Mouse (Mus musculus) erythroblast, embryonic 14.5 days (primary cell): Measurements from ENCODE around the gene Daglb. TPM values are rescaled to one million over a fixed set of nuclear protein-coding genes. Genes with fewer than 3 reads are reported as not detected.

Experiments used
- H3K27me3 ChIP-seq: 2 replicates; pipeline ENCODE4 v1.6.1; 2012; ENCODE audit warnings: inconsistent platforms; ENCODE audit not compliant: control insufficient read depth
- H3K36me3 ChIP-seq: 2 replicates; pipeline ENCODE4 v1.6.1; 2012; ENCODE audit warnings: mild to moderate bottlenecking, inconsistent platforms; ENCODE audit not compliant: control insufficient read depth
- H3K4me1 ChIP-seq: 2 replicates; pipeline ENCODE4 v1.6.1; 2012; ENCODE audit warnings: inconsistent platforms; ENCODE audit not compliant: control insufficient read depth
- H3K4me3 ChIP-seq: replicated peaks from 2 replicates; pipeline ENCODE3; 2012; ENCODE audit warnings: moderate library complexity, mild to moderate bottlenecking, inconsistent platforms
- H3K9me3 ChIP-seq: 2 replicates; pipeline ENCODE4 v1.6.1; 2012; ENCODE audit warnings: low read length, inconsistent platforms, mixed read lengths; ENCODE audit not compliant: control insufficient read depth
- GATA1 ChIP-seq: IDR thresholded peaks from 2 replicates; pipeline ENCODE4 v1.6.1; 2012; ENCODE audit warnings: low read length, inconsistent platforms, mixed read lengths
- TAL1 ChIP-seq: IDR thresholded peaks from 3 replicates; pipeline ENCODE4 v1.6.1; 2012; ENCODE audit warnings: low read length, inconsistent platforms, mixed read lengths
- polyA plus RNA-seq: library from polyadenylated mRNA; stranded (reverse); fragments of >175 nt; gene quantifications from 2 replicates; pipeline ENCODE4 v1.2.3, GENCODE M21; 2012

Daglb gene
- polyA plus RNA-seq, 1 experiment, result 0.52 TPM

GRCm38 (mm10) chr5:143476013-143476412, 11.6 kb downstream of the Daglb start:
- Histone ChIP-seq H3K4me3 (no peak overlapping the region), H3K27me3 (no peaks in the 10 kb centered on the region), H3K36me3 (peaks cover 97% of the 10 kb centered on the region), H3K9me3 (no peaks in the 10 kb centered on the region), H3K4me1 (no peaks in the 10 kb centered on the region; the same call in 1 of the 2 replicates)
- TF ChIP-seq TAL1, result no peak
- no peak for TF ChIP-seq GATA1

GRCm38 (mm10) chr5:143477901-143478300, 13.5 kb downstream of the Daglb start:
- TF ChIP-seq TAL1 (no peak), GATA1 (no peak)
- H3K36me3 ChIP-seq, result peaks cover 95% of the 10 kb centered on the region
- no peaks in the 10 kb centered on the region for H3K27me3 ChIP-seq
- no peaks in the 10 kb centered on the region for H3K9me3 ChIP-seq
- H3K4me3 ChIP-seq, result no peak overlapping the region
- H3K4me1 ChIP-seq, result no peaks in the 10 kb centered on the region

DNA sequence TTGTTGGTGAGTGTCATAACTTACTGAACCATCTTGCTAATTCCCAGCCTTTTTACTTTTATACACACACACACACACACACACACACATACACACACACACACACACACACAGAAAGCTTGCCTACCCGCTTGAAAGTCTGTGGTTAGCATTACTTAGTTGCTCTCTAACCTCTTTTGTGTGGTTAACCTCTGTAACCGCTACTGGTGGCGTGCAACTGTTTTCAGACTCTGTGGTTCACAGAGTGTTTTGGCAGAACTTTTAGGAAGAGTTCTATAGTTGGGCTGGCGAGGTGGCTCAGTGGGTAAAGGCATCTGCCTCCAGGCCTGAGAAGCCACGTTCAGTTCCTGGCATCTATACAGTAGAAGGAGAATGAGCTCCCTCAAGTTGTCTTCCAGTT, 20.6 kb downstream of the Daglb start:
- Histone ChIP-seq H3K4me1 (no peaks in the 10 kb centered on the region), H3K9me3 (no peaks in the 10 kb centered on the region), H3K27me3 (no peaks in the 10 kb centered on the region), H3K36me3 (peaks cover 95% of the 10 kb centered on the region), H3K4me3 (no peak overlapping the region)
- no peak for TF ChIP-seq GATA1

DNA sequence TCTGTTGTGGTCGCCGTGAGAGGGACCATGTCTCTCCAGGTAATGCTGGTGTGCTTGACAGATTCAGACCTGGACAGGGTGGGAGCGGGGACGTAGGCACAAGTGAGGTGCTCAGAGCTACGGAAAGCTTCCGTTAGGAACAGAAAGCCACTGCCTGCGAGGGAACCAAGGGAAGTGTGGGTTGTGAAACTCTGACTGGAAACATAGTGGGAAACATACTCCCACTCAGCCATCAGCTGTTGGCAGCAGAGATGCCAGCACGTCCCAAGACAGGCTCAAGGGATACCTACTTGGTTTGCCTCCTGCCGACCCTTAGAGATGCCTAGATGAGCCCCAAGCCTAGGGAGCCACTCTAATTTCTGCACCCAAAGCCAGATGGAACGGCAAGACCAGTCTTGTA, 22.8 kb downstream of the Daglb start:
- no peak for TF ChIP-seq TAL1
- Histone ChIP-seq H3K4me3 (no peak overlapping the region), H3K9me3 (no peaks in the 10 kb centered on the region), H3K27me3 (no peaks in the 10 kb centered on the region), H3K4me1 (no peaks in the 10 kb centered on the region), H3K36me3 (peaks cover 98% of the 10 kb centered on the region)

GRCm38 (mm10) chr5:143487998-143488397, 23.6 kb downstream of the Daglb start:
- H3K4me3 ChIP-seq, result no peak overlapping the region
- H3K4me1 ChIP-seq, result no peaks in the 10 kb centered on the region
- no peaks in the 10 kb centered on the region for H3K9me3 ChIP-seq
- no peaks in the 10 kb centered on the region for H3K27me3 ChIP-seq
- peaks cover 98% of the 10 kb centered on the region for H3K36me3 ChIP-seq
- TF ChIP-seq GATA1 (no peak), TAL1 (no peak)

GRCm38 (mm10) chr5:143489749-143490342, 25.5 kb downstream of the Daglb start:
- peaks cover 96% of the 10 kb centered on the region for H3K36me3 ChIP-seq
- no peaks in the 10 kb centered on the region for H3K27me3 ChIP-seq
- no peaks in the 10 kb centered on the region for H3K9me3 ChIP-seq
- TF ChIP-seq GATA1, result no peak
- TF ChIP-seq TAL1, result no peak
- no peak overlapping the region for H3K4me3 ChIP-seq
- H3K4me1 ChIP-seq, result no peaks in the 10 kb centered on the region

DNA sequence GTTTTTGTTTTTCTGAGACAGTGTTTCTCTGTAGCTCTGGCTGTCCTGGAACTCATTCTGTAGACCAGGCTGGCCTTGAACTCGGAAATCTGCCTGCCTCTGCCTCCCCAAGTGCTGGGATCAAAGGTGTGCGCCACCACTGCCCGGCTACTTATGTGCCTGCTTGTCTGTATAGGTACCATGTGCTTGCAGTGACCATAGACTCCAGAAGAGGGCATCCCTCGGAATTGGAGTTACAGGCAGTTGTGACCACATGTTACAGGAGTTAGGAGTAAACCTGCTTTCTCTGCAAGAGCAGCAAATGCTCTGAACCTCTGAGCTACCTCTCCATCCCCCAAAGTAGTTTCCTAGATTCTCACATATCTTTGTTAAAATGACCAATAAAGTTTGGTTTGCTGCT, 27.4 kb downstream of the Daglb start:
- no peaks in the 10 kb centered on the region for H3K4me1 ChIP-seq
- H3K4me3 ChIP-seq, result no peak overlapping the region
- no peaks in the 10 kb centered on the region for H3K9me3 ChIP-seq
- TF ChIP-seq GATA1 (no peak), TAL1 (no peak)
- peaks cover 90% of the 10 kb centered on the region for H3K36me3 ChIP-seq
- no peaks in the 10 kb centered on the region for H3K27me3 ChIP-seq

DNA sequence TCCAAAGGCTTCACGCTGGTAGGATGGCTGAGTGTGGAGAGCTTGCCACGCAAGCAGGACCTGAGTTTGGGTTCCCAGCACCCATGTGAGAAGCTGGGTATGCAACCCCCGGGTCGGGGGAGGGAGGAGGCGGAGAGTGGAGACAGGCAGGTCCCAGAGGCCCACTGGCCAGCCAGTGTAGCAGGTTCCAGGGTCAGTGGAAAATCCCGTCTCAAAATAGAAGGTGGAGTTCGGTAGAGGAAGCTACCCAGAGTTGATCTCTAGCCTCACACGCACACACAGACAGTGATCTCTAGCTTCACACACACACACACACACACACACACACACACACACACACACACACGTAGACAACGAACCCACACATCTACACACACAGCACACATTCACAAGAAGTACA, 28.8 kb downstream of the Daglb start:
- H3K4me3 ChIP-seq, result no peak overlapping the region
- no peak for TF ChIP-seq TAL1
- H3K36me3 ChIP-seq, result peaks cover 86% of the 10 kb centered on the region
- H3K4me1 ChIP-seq, result no peaks in the 10 kb centered on the region
- H3K27me3 ChIP-seq, result no peaks in the 10 kb centered on the region
- H3K9me3 ChIP-seq, result no peaks in the 10 kb centered on the region

- Histone ChIP-seq H3K27me3 (no peaks in the 10 kb centered on the region), H3K4me3 (no peak overlapping the region), H3K9me3 (no peaks in the 10 kb centered on the region), H3K36me3 (peaks cover 82% of the 10 kb centered on the region), H3K4me1 (no peaks in the 10 kb centered on the region)
- TF ChIP-seq GATA1 (no peak), TAL1 (no peak)
Observed at GRCm38 (mm10) chr5:143495708-143496107, 31.3 kb downstream of the Daglb start.

DNA sequence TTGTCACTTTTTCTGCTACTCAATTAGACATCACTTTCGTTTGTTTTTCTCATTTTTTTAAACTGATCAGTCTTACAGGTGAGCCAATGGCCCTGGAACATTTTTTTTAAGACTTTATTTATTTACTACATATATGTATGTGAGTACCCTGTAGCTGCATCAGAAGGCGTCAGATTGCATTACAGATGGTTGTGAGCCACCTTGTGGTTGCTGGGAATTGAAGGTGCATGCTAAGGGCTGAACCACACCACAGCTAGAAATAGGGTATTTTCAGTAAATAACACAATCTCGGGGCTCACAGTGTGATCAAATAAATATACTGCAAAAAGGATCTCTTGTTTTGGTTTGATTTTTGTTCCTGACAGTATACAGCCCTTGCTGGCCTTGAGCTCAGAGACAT, 33.1 kb downstream of the Daglb start:
- Histone ChIP-seq H3K4me3 (no peak overlapping the region), H3K9me3 (no peaks in the 10 kb centered on the region), H3K27me3 (no peaks in the 10 kb centered on the region), H3K4me1 (no peaks in the 10 kb centered on the region), H3K36me3 (peaks cover 84% of the 10 kb centered on the region)
- TF ChIP-seq TAL1 (no peak), GATA1 (no peak)
